11 mouse cellular contexts compared by ENCODE assay signal in the genomic region with DNA sequence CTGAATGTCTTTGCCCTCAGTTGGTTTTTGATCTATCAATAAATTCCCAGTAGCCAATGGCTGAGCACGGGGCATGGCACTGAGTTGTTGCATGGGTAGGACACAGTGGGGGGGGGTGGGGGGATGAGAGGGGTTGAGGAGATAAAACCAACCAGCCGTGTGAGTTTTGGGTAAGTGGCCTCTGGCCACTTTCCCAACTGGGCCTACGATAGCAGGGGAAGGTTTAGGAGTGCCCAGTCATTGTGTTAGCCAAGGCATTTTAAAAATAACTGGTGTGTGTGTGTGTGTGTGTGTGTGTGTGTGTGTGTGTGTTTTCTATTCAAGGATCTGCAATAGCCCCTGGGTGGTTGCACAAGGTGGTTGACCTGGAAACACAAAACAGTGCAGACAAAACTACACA. TPM values are rescaled to one million over a fixed set of nuclear protein-coding genes. Genes with fewer than 3 reads are reported as not detected.
DNase-seq lines count a peak whose midpoint lies in the region; ATAC-seq and TF ChIP-seq lines count a peak whose summit lies in the region.
"Had no signal": no experiment of that assay in that cellular context is flagged by ENCODE, and none has a peak within 500 bp of the region (broad histone marks: within the 10 kb centered on the region; RNA-seq: fewer than 3 reads in every experiment).

No protein-coding gene starts in this region.

- TF ChIP-seq POLR2A in lung, adult 2 months (IDR thresholded peaks at IDR 0.05; ENCODE audit: borderline replicate concordance, extremely low read depth, low read depth, low read length), result no peak

- TF ChIP-seq CTCF in lung, postnatal 0 days (IDR thresholded peaks at IDR 0.05), result no peak
- TF ChIP-seq CTCF in lung, adult 2 months (IDR thresholded peaks at IDR 0.05; ENCODE audit: insufficient read depth, low read length), result no peak
- TF ChIP-seq CTCF in heart, postnatal 0 days (IDR thresholded peaks at IDR 0.05; ENCODE audit: low read depth), result no peak

- H3K27ac ChIP-seq in lung, postnatal 0 days (ENCODE audit: low read length), result no peak overlapping the region
- H3K27ac ChIP-seq in heart, postnatal 0 days (ENCODE audit: low read depth), result 0 out of 2 replicates have a peak overlapping the region, but pooled peaks have one; percentile 6

- no peak for TF ChIP-seq EP300 in lung, postnatal 0 days (IDR thresholded peaks at IDR 0.05)
- TF ChIP-seq EP300 in heart, postnatal 0 days (IDR thresholded peaks at IDR 0.05; ENCODE audit: low read depth), result peak; percentile 62

- no peak overlapping the region for H3K9ac ChIP-seq in lung, postnatal 0 days (replicated peaks; ENCODE audit: low read depth)
- no peak overlapping the region for H3K9ac ChIP-seq in heart, postnatal 0 days (replicated peaks; ENCODE audit: low read depth, low read length)

- no peaks in the 10 kb centered on the region for H3K27me3 ChIP-seq in lung, postnatal 0 days (replicated peaks; ENCODE audit: insufficient read depth, low read length)
- H3K27me3 ChIP-seq in heart, postnatal 0 days (ENCODE audit: control insufficient read depth, insufficient read depth, low read length), result no peaks in the 10 kb centered on the region

- 9% methylated on average over 3 of the region's 3 CpGs for WGBS in lung, postnatal 0 days
- WGBS in lung, adult 2 months, result 28% methylated on average over 3 of the region's 3 CpGs
- 12% methylated on average over 3 of the region's 3 CpGs for WGBS in heart, postnatal 0 days

- peak; percentile 46 for DNase-seq in adrenal gland, postnatal 14 days
- DNase-seq in adrenal gland, postnatal 4 days (ENCODE audit: low spot score in 2 of 2), result no peak
- no peak for DNase-seq in lung, postnatal 0 days (ENCODE audit: low spot score)
- DNase-seq in lung, adult 2 months, result no peak
- DNase-seq in heart, postnatal 0 days (ENCODE audit: low spot score), result peak; percentile 67
- no peak for DNase-seq in spleen, postnatal 14 days (ENCODE audit: low spot score in 2 of 2)
- DNase-seq in layer of hippocampus, postnatal 14 days (ENCODE audit: low spot score in 2 of 2), result no peak
- DNase-seq: thymus, adult 18-20 months had no signal

- no peak overlapping the region for H3K4me3 ChIP-seq in lung, postnatal 0 days (ENCODE audit: low read depth, low read length)
- no peak overlapping the region for H3K4me3 ChIP-seq in lung, adult 2 months (replicated peaks; ENCODE audit: extremely low read depth, low read depth, low read length)
- no peak overlapping the region for H3K4me3 ChIP-seq in heart, postnatal 0 days (ENCODE audit: low read depth, low read length)
- H3K4me3 ChIP-seq: erythroblast, embryonic 14.5 days had no signal

- no peaks in the 10 kb centered on the region for H3K9me3 ChIP-seq in lung, postnatal 0 days (ENCODE audit: low read length)
- no peaks in the 10 kb centered on the region for H3K9me3 ChIP-seq in heart, postnatal 0 days (replicated peaks; ENCODE audit: control insufficient read depth, low read length)
- H3K9me3 ChIP-seq: midbrain, embryonic 10.5 days had no signal

- H3K4me2 ChIP-seq in lung, postnatal 0 days (replicated peaks; ENCODE audit: low read depth, low read length), result no peak overlapping the region
- 0 out of 2 replicates have a peak overlapping the region, but pooled peaks have one; percentile 10 for H3K4me2 ChIP-seq in heart, postnatal 0 days (ENCODE audit: low read depth, low read length)

- H3K4me1 ChIP-seq in lung, postnatal 0 days (ENCODE audit: insufficient read depth, low read depth, low read length), result no peaks in the 10 kb centered on the region
- peaks cover 4% of the 10 kb centered on the region; the same call in 1 of the 2 replicates for H3K4me1 ChIP-seq in lung, adult 2 months (ENCODE audit: control insufficient read depth, insufficient read depth, low read length)
- peaks cover 31% of the 10 kb centered on the region for H3K4me1 ChIP-seq in heart, postnatal 0 days (ENCODE audit: control insufficient read depth, insufficient read depth)

- ATAC-seq in lung, postnatal 0 days, result peak; percentile 16; the same call in 1 of the 2 replicates
- peak; percentile 94 for ATAC-seq in heart, postnatal 0 days (ENCODE audit: insufficient read depth, low read depth)
- ATAC-seq in megakaryocyte progenitor cell, adult 5-6 weeks (replicated peaks; ENCODE audit: poor library complexity), result 0 out of 2 replicates have a peak, but pooled peaks have one; percentile 3

- no peaks in the 10 kb centered on the region for H3K36me3 ChIP-seq in lung, postnatal 0 days (ENCODE audit: insufficient read depth, low read length)
- H3K36me3 ChIP-seq in heart, postnatal 0 days (replicated peaks; ENCODE audit: control insufficient read depth, insufficient read depth, low read length), result no peaks in the 10 kb centered on the region
- H3K36me3 ChIP-seq: midbrain, embryonic 10.5 days had no signal

RNA-seq across cellular contexts. Expression of a gene that starts 12.4 kb away (rescaled TPM):
- total RNA-seq in adrenal gland, postnatal 14 days (2021), result 105 TPM in 2 replicates
- 100 to 1,000 TPM; 114 to 120 TPM for total RNA-seq in adrenal gland, postnatal 4 days (2021)
- polyA plus RNA-seq in lung, postnatal 0 days (2015; fragmentation: Nextera tagmentation; extraction: Ambion mirVana), result 18.3 and 20.6 TPM in 2 replicates
- 14.2 and 23.8 TPM in 2 replicates for polyA plus RNA-seq in lung, adult 2 months (2012; rRNA removed)
- total RNA-seq in heart, postnatal 0 days (2014; rRNA removed; ENCODE audit: low replicate concordance), result 64.2 and 69.1 TPM in 2 replicates
- polyA plus RNA-seq in heart, postnatal 0 days (2015; fragmentation: Nextera tagmentation; extraction: Ambion mirVana), result 23.2 and 26.8 TPM in 2 replicates
- 39.3 and 42.5 TPM in 2 replicates for total RNA-seq in megakaryocyte progenitor cell, adult 5-6 weeks (2015)
- total RNA-seq in megakaryocyte progenitor cell, adult 5-6 weeks (2017), result 28.8 and 38.8 TPM in 2 replicates
- total RNA-seq in layer of hippocampus, postnatal 14 days (2021), result 100 to 1,000 TPM; 203 to 213 TPM

RNA-seq across cellular contexts. Expression of a gene that starts 21.9 kb away (rescaled TPM):
- total RNA-seq in adrenal gland, postnatal 14 days (2021), result 73.9 and 91.6 TPM in 2 replicates
- total RNA-seq in adrenal gland, postnatal 4 days (2021), result 100 to 1,000 TPM; 103 to 106 TPM
- 12.2 and 13.5 TPM in 2 replicates for polyA plus RNA-seq in lung, postnatal 0 days (2015; fragmentation: Nextera tagmentation; extraction: Ambion mirVana)
- polyA plus RNA-seq in lung, adult 2 months (2012; rRNA removed), result 20.6 and 34.1 TPM in 2 replicates
- total RNA-seq in heart, postnatal 0 days (2014; rRNA removed; ENCODE audit: low replicate concordance), result 20.8 and 41.0 TPM in 2 replicates
- polyA plus RNA-seq in heart, postnatal 0 days (2015; fragmentation: Nextera tagmentation; extraction: Ambion mirVana), result 22.1 and 22.8 TPM in 2 replicates
- not detected in 2 replicates for total RNA-seq in megakaryocyte progenitor cell, adult 5-6 weeks (2015)
- not detected in 2 replicates for total RNA-seq in megakaryocyte progenitor cell, adult 5-6 weeks (2017)
- total RNA-seq in layer of hippocampus, postnatal 14 days (2021), result 10 to 100 TPM; 12.3 to 16.0 TPM
- polyA plus RNA-seq: erythroblast, embryonic 14.5 days had no signal

RNA-seq across cellular contexts. Expression of a gene that starts 58.4 kb away (rescaled TPM):
- total RNA-seq in adrenal gland, postnatal 14 days (2021), result 290 and 308 TPM in 2 replicates
- total RNA-seq in adrenal gland, postnatal 4 days (2021), result 100 to 1,000 TPM; 310 to 330 TPM
- polyA plus RNA-seq in lung, postnatal 0 days (2015; fragmentation: Nextera tagmentation; extraction: Ambion mirVana), result 211 and 225 TPM in 2 replicates
- polyA plus RNA-seq in lung, adult 2 months (2012; rRNA removed), result 50.0 and 75.7 TPM in 2 replicates
- 209 and 215 TPM in 2 replicates for total RNA-seq in heart, postnatal 0 days (2014; rRNA removed; ENCODE audit: low replicate concordance)
- 239 and 243 TPM in 2 replicates for polyA plus RNA-seq in heart, postnatal 0 days (2015; fragmentation: Nextera tagmentation; extraction: Ambion mirVana)
- total RNA-seq in megakaryocyte progenitor cell, adult 5-6 weeks (2015), result 536 and 576 TPM in 2 replicates
- 522 and 555 TPM in 2 replicates for total RNA-seq in megakaryocyte progenitor cell, adult 5-6 weeks (2017)
- 100 to 1,000 TPM; 223 to 246 TPM for total RNA-seq in layer of hippocampus, postnatal 14 days (2021)

RNA-seq across cellular contexts. Expression of a gene that starts 58.4 kb away (rescaled TPM):
- 17.1 and 21.7 TPM in 2 replicates for total RNA-seq in adrenal gland, postnatal 14 days (2021)
- total RNA-seq in adrenal gland, postnatal 4 days (2021), result 10 to 100 TPM; 17.1 to 17.4 TPM
- polyA plus RNA-seq in lung, postnatal 0 days (2015; fragmentation: Nextera tagmentation; extraction: Ambion mirVana), result 9.8 and 14.0 TPM in 2 replicates
- 5.5 and 9.3 TPM in 2 replicates for polyA plus RNA-seq in lung, adult 2 months (2012; rRNA removed)
- 9.7 and 15.1 TPM in 2 replicates for total RNA-seq in heart, postnatal 0 days (2014; rRNA removed; ENCODE audit: low replicate concordance)
- 13.4 and 15.3 TPM in 2 replicates for polyA plus RNA-seq in heart, postnatal 0 days (2015; fragmentation: Nextera tagmentation; extraction: Ambion mirVana)
- total RNA-seq in megakaryocyte progenitor cell, adult 5-6 weeks (2015), result 8.4 and 10.7 TPM in 2 replicates
- total RNA-seq in megakaryocyte progenitor cell, adult 5-6 weeks (2017), result 7.7 and 11.7 TPM in 2 replicates
- total RNA-seq in layer of hippocampus, postnatal 14 days (2021), result 10 to 100 TPM; 12.9 to 13.5 TPM

Comparison
In these comparisons a context has a peak if more than half of its experiments do, and no peak if none do; other contexts are left out.
1. DNase-seq: peak in adrenal gland, postnatal 14 days (single experiment) and heart, postnatal 0 days (single experiment); none in adrenal gland, postnatal 4 days (0 of 2), lung, postnatal 0 days (single experiment), lung, adult 2 months (single experiment), spleen, postnatal 14 days (0 of 2) and layer of hippocampus, postnatal 14 days (0 of 2).
2. ATAC-seq: peak in every context shown above with its lines; median percentile 94 in heart, postnatal 0 days; 16 in lung, postnatal 0 days; 3 in megakaryocyte progenitor cell, adult 5-6 weeks.
3. RNA of a gene that starts 21.9 kb away (total RNA-seq): 103 to 106 TPM in adrenal gland, postnatal 4 days, 73.9 to 91.6 TPM in adrenal gland, postnatal 14 days, 20.8 to 41.0 TPM in heart, postnatal 0 days and 12.3 to 16.0 TPM in layer of hippocampus, postnatal 14 days; not detected in megakaryocyte progenitor cell, adult 5-6 weeks; every median in the first group is over 10 times any median in the second.